Mouse (Mus musculus) lung, adult 2 months (tissue): ENCODE results near the gene Zfp511.

Source experiments
- CTCF ChIP-seq: fragments of 200-500 bp; IDR thresholded peaks from 2 replicates; pipeline ENCODE4 v1.5.1; 2011; ENCODE audit warnings: mild to moderate bottlenecking, low read length, control low read depth; ENCODE audit not compliant: insufficient read depth
- POLR2A ChIP-seq: fragments of 200-500 bp; IDR thresholded peaks from 2 replicates; pipeline ENCODE4 v1.6.1; 2011; ENCODE audit warnings: low read depth, mild to moderate bottlenecking, control low read depth, low read length, borderline replicate concordance; ENCODE audit errors: extremely low read depth

DNA sequence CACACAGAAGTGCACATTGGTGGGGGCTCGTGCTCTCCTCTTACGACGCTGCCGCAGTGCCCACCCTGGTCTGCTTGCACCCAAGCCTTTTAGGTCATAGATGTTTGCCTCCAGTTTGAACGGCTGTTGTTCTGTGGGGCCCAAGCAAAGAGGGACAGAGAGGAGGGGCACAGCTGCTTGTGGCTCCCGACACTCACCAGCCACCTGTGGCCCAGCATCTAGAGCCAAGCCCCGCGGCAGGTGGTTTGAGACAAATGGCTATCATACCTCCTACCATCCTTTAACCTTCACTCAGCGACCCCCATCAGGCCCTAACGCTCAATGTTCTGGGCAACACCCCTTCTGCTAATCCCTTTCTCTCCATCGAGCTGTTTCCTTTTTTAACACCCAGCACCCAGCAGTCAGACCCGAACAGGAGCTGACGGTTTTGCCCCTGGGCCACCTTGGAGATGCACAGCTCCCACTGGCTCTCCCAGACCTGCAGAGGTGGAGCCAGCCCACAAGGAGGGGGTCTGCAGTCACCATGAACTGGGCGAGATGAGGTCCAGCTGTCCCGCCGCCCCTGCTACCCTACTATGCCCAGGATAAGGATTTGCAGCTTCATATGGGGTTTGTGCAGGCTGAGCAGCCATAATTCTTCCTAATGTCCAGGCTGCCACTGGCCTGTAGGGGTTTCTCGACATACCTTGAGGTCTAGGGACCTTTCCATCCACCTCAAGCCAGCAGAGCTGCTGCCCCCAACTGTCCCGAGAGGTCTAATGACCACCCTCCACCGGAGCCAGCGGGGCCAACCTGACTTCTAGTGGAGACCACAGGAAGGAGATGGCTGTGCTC, 45.4 kb downstream of the Zfp511 start:
- TF ChIP-seq POLR2A (no peak), CTCF (no peak)
